Comparison of ENCODE assay signal across 10 mouse cellular contexts in the genomic region with DNA sequence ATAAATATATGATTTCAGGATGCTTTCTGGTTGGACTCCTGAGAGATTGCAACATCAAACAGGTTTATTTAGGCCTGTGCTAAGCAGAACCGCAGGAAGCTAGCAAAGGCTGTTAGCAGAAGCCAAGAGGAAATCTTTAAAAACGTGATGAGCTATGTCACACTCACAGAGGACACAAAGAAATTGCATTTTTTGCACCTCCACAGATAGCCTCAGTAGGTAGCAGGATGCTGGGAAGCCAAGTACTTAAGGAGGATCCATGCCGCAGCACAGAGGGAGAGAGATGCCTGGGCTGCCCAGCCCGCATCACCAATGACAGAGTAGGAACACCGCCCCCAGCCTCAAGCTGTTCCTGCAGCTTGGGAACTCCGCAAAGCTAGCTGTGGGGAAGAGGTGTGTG.
DNase-seq lines count a peak whose midpoint lies in the region; ATAC-seq and TF ChIP-seq lines count a peak whose summit lies in the region.
"Had no signal": no experiment of that assay in that cellular context is flagged by ENCODE, and none has a peak within 500 bp of the region (broad histone marks: within the 10 kb centered on the region; RNA-seq: fewer than 3 reads in every experiment).

No protein-coding gene starts in this region.

- H3K27me3 ChIP-seq in kidney, postnatal 0 days (ENCODE audit: insufficient read depth, low read length) = no peaks in the 10 kb centered on the region
- H3K27me3 ChIP-seq in hindbrain, embryonic 13.5 days = no peaks in the 10 kb centered on the region
- H3K27me3 ChIP-seq: limb, embryonic 15.5 days; stomach, embryonic 15.5 days had no signal

- H3K9me3 ChIP-seq in kidney, postnatal 0 days (replicated peaks; ENCODE audit: low read length) = no peaks in the 10 kb centered on the region
- H3K9me3 ChIP-seq in hindbrain, embryonic 13.5 days = no peaks in the 10 kb centered on the region
- H3K9me3 ChIP-seq: limb, embryonic 15.5 days; stomach, embryonic 15.5 days had no signal

- H3K27ac ChIP-seq in kidney, postnatal 0 days = no peak overlapping the region
- peak overlapping the region; percentile 62 for H3K27ac ChIP-seq in hindbrain, embryonic 13.5 days
- H3K27ac ChIP-seq: limb, embryonic 15.5 days; stomach, embryonic 15.5 days had no signal

- H3K4me2 ChIP-seq in kidney, postnatal 0 days (ENCODE audit: low read length) = no peak overlapping the region
- peak overlapping the region; percentile 30 for H3K4me2 ChIP-seq in hindbrain, embryonic 13.5 days
- H3K4me2 ChIP-seq: limb, embryonic 15.5 days; stomach, embryonic 15.5 days had no signal

- WGBS in kidney, postnatal 0 days = 20% methylated on average over 6 of the region's 6 CpGs
- WGBS in hindbrain, embryonic 13.5 days = 13% methylated on average over 6 of the region's 6 CpGs

- no peak overlapping the region for H3K9ac ChIP-seq in kidney, postnatal 0 days (ENCODE audit: low read depth, low read length)
- no peak overlapping the region for H3K9ac ChIP-seq in hindbrain, embryonic 13.5 days
- H3K9ac ChIP-seq: limb, embryonic 15.5 days; stomach, embryonic 15.5 days had no signal

- DNase-seq in kidney, postnatal 0 days (ENCODE audit: low spot score) = peak; percentile 43
- DNase-seq in kidney, adult 11 months = no peak
- DNase-seq in right cerebral cortex, postnatal 25 days = peak; percentile 89
- DNase-seq in liver = no peak
- no peak for DNase-seq in thymus, postnatal 36 days
- DNase-seq in lung, postnatal 25 days (ENCODE audit: low spot score) = no peak

- no peak for TF ChIP-seq CTCF in kidney, postnatal 0 days (IDR thresholded peaks at IDR 0.05; ENCODE audit: low read depth)

- no peaks in the 10 kb centered on the region; the same call in 1 of the 2 replicates for H3K4me1 ChIP-seq in kidney, postnatal 0 days (replicated peaks; ENCODE audit: insufficient read depth, low read length)
- H3K4me1 ChIP-seq in hindbrain, embryonic 13.5 days (replicated peaks) = peaks cover 18% of the 10 kb centered on the region

- H3K4me3 ChIP-seq in kidney, postnatal 0 days (replicated peaks; ENCODE audit: low read depth, low read length) = no peak overlapping the region
- H3K4me3 ChIP-seq in hindbrain, embryonic 13.5 days = no peak overlapping the region
- H3K4me3 ChIP-seq: limb, embryonic 15.5 days; stomach, embryonic 15.5 days had no signal

- ATAC-seq in kidney, postnatal 0 days (replicated peaks; ENCODE audit: low FRiP score, low read depth) = no peak
- ATAC-seq in hindbrain, embryonic 13.5 days (ENCODE audit: low FRiP score) = peak; percentile 81
- peak; percentile 54; the same call in 1 of the 2 replicates for ATAC-seq in megakaryocyte, adult 5-6 weeks (ENCODE audit: poor library complexity, severe bottlenecking)

- no peaks in the 10 kb centered on the region for H3K36me3 ChIP-seq in kidney, postnatal 0 days (ENCODE audit: insufficient read depth, low read length)
- no peaks in the 10 kb centered on the region for H3K36me3 ChIP-seq in hindbrain, embryonic 13.5 days
- H3K36me3 ChIP-seq: limb, embryonic 15.5 days; stomach, embryonic 15.5 days had no signal

Comparison
In these comparisons a context has a peak if more than half of its experiments do, and no peak if none do; other contexts are left out.
1. DNase-seq: peak in kidney, postnatal 0 days (single experiment) and right cerebral cortex, postnatal 25 days (single experiment); none in kidney, adult 11 months (single experiment), liver (single experiment), thymus, postnatal 36 days (0 of 2) and lung, postnatal 25 days (single experiment).